Mouse (Mus musculus) frontal cortex, adult 2 months (tissue): ENCODE measurements at regions not wholly inside any gene's neighbourhood (a gene's known extent, or its start where the extent isn't known, plus 50 kb on each side); places are given as distances from the start of the nearest gene placed in this dataset.

ENCODE experiments used
- DNase-seq, 2 experiments: peaks; one replicate each; pipeline ENCODE4 v3.0.0; 2022; ENCODE audit warnings: low spot score in 1 of 2; ENCODE audit errors: extremely low spot score in 1 of 2

- no peak for DNase-seq
Observed at GRCm38 (mm10) chr6:111621684-111622480, 651.7 kb upstream of the Lmcd1 start.

- DNase-seq: peak in 1 of 2 experiments; percentile 30
Observed at GRCm38 (mm10) chr6:111622481-111623139, 650.9 kb upstream of the Lmcd1 start.

DNA sequence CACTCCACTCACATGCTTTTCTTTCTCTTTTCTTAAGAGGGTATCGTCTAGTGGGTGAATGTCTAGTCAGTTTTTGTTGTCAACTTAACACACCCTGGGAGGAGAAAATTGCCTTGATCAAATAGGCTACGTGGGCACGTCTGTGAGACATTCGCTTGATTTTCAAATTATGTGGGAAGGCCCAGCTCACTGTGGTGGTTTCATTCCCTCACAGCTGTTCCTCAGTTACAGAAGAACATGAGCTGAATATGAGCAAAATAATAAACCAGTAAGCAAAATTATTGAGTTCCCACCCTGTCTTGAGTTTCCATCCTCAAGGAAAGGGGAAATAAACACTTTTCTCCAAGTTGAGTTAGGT, 650.4 kb upstream of the Lmcd1 start:
- DNase-seq: no peak

DNA sequence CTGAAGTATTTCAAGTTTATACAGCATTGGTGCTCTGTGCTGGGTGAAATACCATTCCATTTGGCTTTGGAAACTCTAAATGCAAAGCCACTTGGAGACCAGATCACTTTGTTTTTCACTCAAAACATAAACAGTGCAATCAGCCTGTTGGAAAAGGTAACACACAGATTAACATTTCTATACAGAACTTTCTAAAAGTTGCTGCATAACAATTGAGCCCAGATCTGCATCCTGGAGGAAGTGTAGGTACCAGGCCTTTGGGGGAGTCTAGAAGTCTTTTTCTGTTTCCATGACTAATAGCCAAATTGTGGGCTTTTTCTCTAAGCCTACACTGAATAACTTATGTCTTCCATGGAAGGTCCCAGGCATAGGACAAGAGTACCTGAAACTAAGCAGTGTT, 648.1 kb upstream of the Lmcd1 start:
- no peak for DNase-seq

GRCm38 (mm10) chr6:111652736-111653135, 620.8 kb upstream of the Lmcd1 start:
- DNase-seq: no peak

GRCm38 (mm10) chr6:111659957-111660356, 613.6 kb upstream of the Lmcd1 start:
- DNase-seq: peak; percentile 5 to 43

DNA sequence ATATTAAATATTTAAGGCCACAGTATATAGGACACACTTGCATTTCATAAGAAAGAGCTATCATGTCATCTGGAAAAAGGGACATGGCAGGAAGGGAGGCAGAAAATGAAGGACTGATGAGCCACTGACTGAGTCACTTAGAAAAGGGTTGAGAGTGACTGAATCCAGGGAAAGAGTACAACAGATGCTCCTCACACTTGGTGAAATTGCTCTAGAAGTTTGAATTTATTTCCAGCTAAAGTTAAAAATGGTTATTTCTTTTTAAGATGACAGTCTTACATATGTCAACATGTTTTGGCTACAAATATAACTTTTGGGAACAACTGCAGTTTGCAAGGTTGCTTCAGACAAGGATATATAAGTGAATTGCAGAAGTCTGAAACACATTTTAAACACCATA, 609.0 kb upstream of the Lmcd1 start:
- DNase-seq: peak; percentile 18 to 38

GRCm38 (mm10) chr6:111684911-111685310, 588.6 kb upstream of the Lmcd1 start:
- DNase-seq: no peak

DNA sequence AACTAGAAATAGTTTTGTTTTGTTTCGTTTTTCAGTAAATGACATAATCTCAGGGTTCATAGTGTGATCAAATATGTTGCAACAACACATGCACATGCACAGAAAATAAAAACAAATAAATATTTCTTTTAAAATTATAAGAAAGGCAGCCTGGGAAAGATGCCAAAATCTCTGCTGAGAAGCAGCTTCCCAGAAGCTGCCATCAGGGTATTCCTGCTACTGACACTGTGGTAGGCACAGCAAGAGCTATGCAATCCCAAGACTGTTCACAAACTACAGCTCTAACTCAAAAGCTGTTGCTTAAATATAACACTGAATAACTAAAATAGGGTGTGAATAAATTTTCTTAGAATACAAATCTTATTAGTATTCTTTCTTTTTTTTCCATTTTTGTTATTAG, 570.7 kb upstream of the Lmcd1 start:
- no peak for DNase-seq

DNA sequence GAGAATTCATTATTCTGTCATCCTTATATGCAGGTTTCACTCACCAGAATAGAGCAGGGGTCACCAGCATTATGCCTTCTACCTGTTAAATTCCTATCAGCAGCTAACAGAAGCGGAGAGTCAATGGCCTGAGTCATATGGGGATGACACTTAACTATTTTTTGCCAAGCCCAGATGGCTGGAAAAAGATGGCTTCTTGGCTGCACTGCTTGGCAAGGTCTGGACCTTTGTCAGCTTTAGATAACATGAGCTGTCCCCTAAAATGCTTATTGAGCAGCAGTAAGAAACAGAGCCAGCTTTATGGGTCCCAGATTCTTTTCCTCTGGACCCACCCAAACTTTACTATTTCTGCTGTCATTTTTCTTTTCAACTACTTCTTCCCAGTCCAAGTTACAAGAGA, 565.3 kb upstream of the Lmcd1 start:
- DNase-seq: no peak

- no peak for DNase-seq
Observed at GRCm38 (mm10) chr6:111725969-111726368, 547.6 kb upstream of the Lmcd1 start.

DNA sequence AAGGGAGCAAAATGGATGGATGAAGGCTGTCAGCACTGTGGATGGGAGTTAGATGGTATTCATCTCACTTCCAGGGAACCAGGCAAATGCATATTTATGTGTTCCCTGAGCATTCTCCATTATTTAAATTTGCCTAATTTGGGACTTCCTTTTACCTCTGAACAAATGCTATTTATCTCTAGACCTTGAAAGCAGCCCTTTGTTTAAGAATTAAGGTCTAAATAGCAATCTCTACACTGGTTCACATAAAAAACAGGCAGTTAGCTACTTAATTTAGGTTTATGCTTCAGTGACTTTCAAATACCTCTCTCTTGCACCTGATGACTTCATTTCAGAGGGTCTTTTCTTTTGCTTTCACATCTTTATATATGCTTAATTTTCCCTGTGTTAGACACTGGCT, 543.2 kb upstream of the Lmcd1 start:
- no peak for DNase-seq

- no peak for DNase-seq
Observed at GRCm38 (mm10) chr6:111733926-111734325, 539.6 kb upstream of the Lmcd1 start.

DNA sequence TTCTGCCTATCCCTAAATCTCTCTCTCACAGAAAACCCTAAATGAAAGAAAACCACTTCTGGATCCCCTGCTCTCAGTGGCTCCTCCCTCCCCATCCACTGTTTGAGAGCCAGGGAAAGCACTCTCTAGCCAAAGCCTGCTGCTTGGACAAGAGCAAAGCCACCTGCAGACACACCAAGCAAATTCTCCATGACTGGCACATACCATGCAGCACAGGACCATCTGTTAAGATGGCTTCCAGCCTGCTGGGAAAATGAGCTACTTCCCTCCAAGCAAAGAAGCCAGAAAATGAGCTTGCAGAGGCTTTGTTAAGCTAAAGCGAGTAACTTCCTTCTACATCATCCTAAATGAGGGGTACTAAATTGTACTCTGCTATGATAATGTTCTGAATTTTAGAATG, 534.6 kb upstream of the Lmcd1 start:
- peak; percentile 1 to 11 for DNase-seq

- no peak for DNase-seq
Observed at GRCm38 (mm10) chr6:111781710-111782481, 491.7 kb upstream of the Lmcd1 start.

GRCm38 (mm10) chr6:111808611-111809010, 464.9 kb upstream of the Lmcd1 start:
- DNase-seq: no peak

DNA sequence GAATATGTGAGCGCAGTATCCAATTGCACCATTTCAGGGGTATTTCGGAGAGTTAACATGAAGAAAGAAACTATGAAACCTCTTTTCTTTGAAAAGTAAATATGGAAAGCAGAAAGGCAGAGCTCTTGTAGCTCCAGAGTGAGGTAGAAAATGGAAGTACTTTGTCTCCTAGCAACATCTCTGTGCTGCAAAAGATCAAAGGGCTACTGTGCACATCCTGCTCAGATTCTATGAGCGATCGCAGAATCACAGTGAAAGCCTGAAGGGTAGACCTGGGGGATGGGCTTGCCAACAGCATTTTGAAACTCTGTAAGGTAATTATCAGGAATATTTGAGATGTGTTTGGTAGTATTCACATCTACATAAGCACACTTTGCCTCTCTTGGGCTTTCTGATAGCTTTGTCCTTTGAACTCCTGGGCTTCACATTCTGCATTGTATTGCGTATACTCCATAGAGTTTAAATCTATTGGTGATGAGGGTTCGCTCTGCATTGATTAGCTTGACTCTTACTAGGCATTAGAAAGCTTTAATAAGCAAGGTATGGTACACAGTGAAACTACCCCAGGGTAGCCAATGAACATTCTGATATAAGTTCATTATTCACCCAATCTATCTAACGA, 459.5 kb upstream of the Lmcd1 start:
- DNase-seq: no peak

DNA sequence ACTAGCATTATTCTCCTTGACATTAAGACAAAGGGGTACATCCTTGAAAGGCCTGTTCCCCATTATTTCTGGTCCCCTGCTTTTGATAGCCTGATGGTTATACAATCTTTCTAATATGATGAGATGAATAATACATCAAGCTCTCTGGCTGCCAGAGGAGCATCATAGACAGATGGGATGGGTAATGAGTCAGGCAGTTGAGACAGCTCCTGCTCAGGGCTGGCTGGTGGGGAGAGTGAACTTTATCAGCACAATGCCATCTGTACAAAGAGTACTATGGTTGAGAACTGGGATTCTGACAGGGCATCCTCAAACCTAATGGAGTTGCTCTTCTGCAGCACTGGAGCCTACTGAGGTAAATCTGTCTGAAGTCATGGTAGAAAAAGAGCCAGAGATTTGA, 458.4 kb upstream of the Lmcd1 start:
- DNase-seq: peak in 1 of 2 experiments; percentile 4

- no peak for DNase-seq
Observed at GRCm38 (mm10) chr6:111820265-111820664, 453.3 kb upstream of the Lmcd1 start.

GRCm38 (mm10) chr6:111844321-111844835, 429.2 kb upstream of the Lmcd1 start:
- DNase-seq: peak in 1 of 2 experiments; percentile 29

DNA sequence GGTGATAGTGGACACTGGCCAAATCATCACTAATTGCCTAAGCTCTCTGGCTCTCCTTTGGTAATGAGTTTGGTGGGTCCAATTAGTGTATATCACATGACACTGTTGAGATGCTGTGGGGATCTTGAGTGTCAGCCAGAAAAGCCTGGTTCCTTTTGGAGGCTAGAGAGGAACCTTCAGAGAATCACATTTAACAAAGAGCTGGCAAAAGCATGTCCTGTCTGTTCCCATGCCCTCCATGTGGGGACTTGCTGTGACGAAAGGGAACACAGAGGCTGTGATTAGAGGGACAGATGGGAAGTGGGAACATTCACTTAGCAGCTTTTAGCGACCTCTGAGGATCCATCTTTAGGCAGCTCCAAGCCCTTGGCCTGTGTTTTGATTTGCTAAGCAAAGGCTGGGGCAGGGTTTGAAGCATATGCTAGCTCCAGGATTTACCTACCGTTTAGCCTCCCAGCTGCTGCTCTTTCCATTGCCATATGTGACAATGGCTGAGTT, 407.4 kb upstream of the Lmcd1 start:
- no peak for DNase-seq
